23 mouse cellular contexts compared by ENCODE assay signal in the genomic region with DNA sequence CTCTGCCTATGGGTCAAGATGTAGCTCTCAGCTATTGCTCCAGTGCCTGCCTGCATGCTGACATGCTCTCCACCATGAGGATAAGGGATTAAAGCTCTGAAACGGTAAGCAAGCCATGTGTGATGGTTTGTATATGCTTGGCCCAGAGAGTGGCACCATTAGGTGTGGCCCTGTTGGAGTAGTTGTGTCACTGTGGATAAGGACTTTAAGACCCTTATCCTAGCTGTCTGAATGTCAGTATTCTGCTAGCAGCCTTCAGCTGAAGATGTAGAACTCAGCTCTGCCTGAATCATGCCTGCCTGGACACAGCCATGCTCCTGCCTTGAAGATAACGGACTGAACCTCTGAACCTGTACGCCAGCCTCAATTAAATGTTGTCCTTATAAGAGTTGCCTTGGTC. TPM values are rescaled to one million over a fixed set of nuclear protein-coding genes. Genes with fewer than 3 reads are reported as not detected.
DNase-seq lines count a peak whose midpoint lies in the region; ATAC-seq and TF ChIP-seq lines count a peak whose summit lies in the region.
"Had no signal": no experiment of that assay in that cellular context is flagged by ENCODE, and none has a peak within 500 bp of the region (broad histone marks: within the 10 kb centered on the region; RNA-seq: fewer than 3 reads in every experiment).

No protein-coding gene starts in this region.

- peaks cover 17% of the 10 kb centered on the region; the same call in 1 of the 2 replicates for H3K27me3 ChIP-seq in liver, embryonic 12.5 days (replicated peaks)
- H3K27me3 ChIP-seq in liver, postnatal 0 days (ENCODE audit: insufficient read depth, low read length) = no peaks in the 10 kb centered on the region
- no peaks in the 10 kb centered on the region for H3K27me3 ChIP-seq in liver, embryonic 13.5 days
- no peaks in the 10 kb centered on the region for H3K27me3 ChIP-seq in liver, embryonic 14.5 days (ENCODE audit: control insufficient read depth, insufficient read depth, low read length)
- H3K27me3 ChIP-seq: embryonic facial prominence, embryonic 13.5 days; embryonic facial prominence, embryonic 15.5 days; forebrain, embryonic 12.5 days had no signal

- no peaks in the 10 kb centered on the region for H3K36me3 ChIP-seq in liver, embryonic 12.5 days
- no peaks in the 10 kb centered on the region for H3K36me3 ChIP-seq in liver, postnatal 0 days (replicated peaks; ENCODE audit: insufficient read depth, low read length)
- no peaks in the 10 kb centered on the region for H3K36me3 ChIP-seq in liver, embryonic 13.5 days
- H3K36me3 ChIP-seq in liver, embryonic 14.5 days (replicated peaks; ENCODE audit: control insufficient read depth, insufficient read depth, low read depth) = no peaks in the 10 kb centered on the region
- H3K36me3 ChIP-seq: embryonic facial prominence, embryonic 13.5 days; embryonic facial prominence, embryonic 15.5 days; forebrain, embryonic 10.5 days; forebrain, embryonic 12.5 days had no signal

- H3K4me2 ChIP-seq in liver, embryonic 12.5 days = no peak overlapping the region
- H3K4me2 ChIP-seq in liver, postnatal 0 days (ENCODE audit: low read depth, low read length) = no peak overlapping the region
- H3K4me2 ChIP-seq in liver, embryonic 13.5 days = no peak overlapping the region
- H3K4me2 ChIP-seq in liver, embryonic 14.5 days (ENCODE audit: low read depth) = no peak overlapping the region
- H3K4me2 ChIP-seq: embryonic facial prominence, embryonic 13.5 days; embryonic facial prominence, embryonic 15.5 days; forebrain, embryonic 12.5 days had no signal

- H3K27ac ChIP-seq in liver, embryonic 12.5 days = no peak overlapping the region
- no peak overlapping the region for H3K27ac ChIP-seq in liver, postnatal 0 days (ENCODE audit: low read depth)
- H3K27ac ChIP-seq in liver, embryonic 13.5 days = no peak overlapping the region
- H3K27ac ChIP-seq in liver, embryonic 14.5 days = no peak overlapping the region
- H3K27ac ChIP-seq: embryonic facial prominence, embryonic 13.5 days; embryonic facial prominence, embryonic 15.5 days; forebrain, embryonic 10.5 days; forebrain, embryonic 12.5 days had no signal

- 70% methylated on average over 3 of the region's 3 CpGs for WGBS in liver, embryonic 12.5 days (ENCODE audit: insufficient replicate concordance)
- WGBS in liver, postnatal 0 days (ENCODE audit: insufficient replicate concordance) = 84% methylated on average over 3 of the region's 3 CpGs
- 62% methylated on average over 3 of the region's 3 CpGs for WGBS in liver, embryonic 13.5 days (ENCODE audit: insufficient replicate concordance)
- 54% methylated on average over 3 of the region's 3 CpGs for WGBS in liver, embryonic 14.5 days (ENCODE audit: insufficient replicate concordance)

- no peak for DNase-seq in liver, postnatal 0 days
- no peak for DNase-seq in liver, embryonic 13.5 days
- DNase-seq in liver, embryonic 14.5 days (ENCODE audit: low read depth in 3 of 3, low spot score in 3 of 3) = no peak
- DNase-seq in neural tube, embryonic 10.5 days (ENCODE audit: extremely low spot score, low spot score) = no peak
- DNase-seq: adrenal gland, adult 2 months; adrenal gland, postnatal 10 days; adrenal gland, postnatal 25 days; cerebellum, adult 11 months; cerebellum, adult 18-20 months; cerebellum, adult 8-10 months; cerebellum, adult 9-11 months; cerebellum, postnatal 14 days; cerebellum, postnatal 36 days; embryo, embryonic 11 days had no signal

- TF ChIP-seq CTCF in liver, postnatal 0 days (IDR thresholded peaks at IDR 0.05; ENCODE audit: low read depth) = no peak
- TF ChIP-seq CTCF in liver, embryonic 14.5 days (IDR thresholded peaks at IDR 0.05; ENCODE audit: low read depth) = no peak

- ATAC-seq in liver, embryonic 12.5 days = peak; percentile 57
- ATAC-seq in liver, postnatal 0 days = no peak
- peak; percentile 60; the same call in 1 of the 2 replicates for ATAC-seq in liver, embryonic 13.5 days (ENCODE audit: low read depth)
- ATAC-seq in liver, embryonic 14.5 days (ENCODE audit: insufficient read depth) = peak; percentile 50; the same call in 1 of the 2 replicates
- ATAC-seq: forebrain, embryonic 14.5 days; forebrain, embryonic 16.5 days had no signal

- H3K4me1 ChIP-seq in liver, embryonic 12.5 days = peaks cover 19% of the 10 kb centered on the region
- H3K4me1 ChIP-seq in liver, postnatal 0 days (ENCODE audit: insufficient read depth) = peaks cover 8% of the 10 kb centered on the region
- H3K4me1 ChIP-seq in liver, embryonic 13.5 days (replicated peaks) = peaks cover 34% of the 10 kb centered on the region
- peaks cover 0 to 13% of the 10 kb centered on the region in 2 experiments; a peak in 2 of 4 replicates for H3K4me1 ChIP-seq in liver, embryonic 14.5 days (replicated peaks; ENCODE audit: control insufficient read depth in 2 of 2, insufficient read depth in 2 of 2, low read length in 1 of 2)
- H3K4me1 ChIP-seq: embryonic facial prominence, embryonic 13.5 days; embryonic facial prominence, embryonic 15.5 days had no signal

- no peaks in the 10 kb centered on the region for H3K9me3 ChIP-seq in liver, embryonic 12.5 days (replicated peaks)
- H3K9me3 ChIP-seq in liver, postnatal 0 days (ENCODE audit: low read length) = no peaks in the 10 kb centered on the region
- H3K9me3 ChIP-seq in liver, embryonic 13.5 days (replicated peaks) = no peaks in the 10 kb centered on the region
- no peaks in the 10 kb centered on the region for H3K9me3 ChIP-seq in liver, embryonic 14.5 days (ENCODE audit: control insufficient read depth, low read length)
- H3K9me3 ChIP-seq: embryonic facial prominence, embryonic 13.5 days; embryonic facial prominence, embryonic 15.5 days; forebrain, embryonic 10.5 days; forebrain, embryonic 12.5 days had no signal

- H3K4me3 ChIP-seq in liver, embryonic 12.5 days = no peak overlapping the region
- no peak overlapping the region for H3K4me3 ChIP-seq in liver, postnatal 0 days (ENCODE audit: low read depth, low read length)
- H3K4me3 ChIP-seq in liver, embryonic 13.5 days (replicated peaks) = no peak overlapping the region
- no peak overlapping the region for H3K4me3 ChIP-seq in liver, embryonic 14.5 days (ENCODE audit: insufficient read depth in 1 of 2, low read depth in 2 of 2, low read length in 2 of 2)
- H3K4me3 ChIP-seq: embryonic facial prominence, embryonic 13.5 days; embryonic facial prominence, embryonic 15.5 days; erythroblast, embryonic 14.5 days; forebrain, embryonic 10.5 days; forebrain, embryonic 12.5 days had no signal

- H3K9ac ChIP-seq in liver, embryonic 12.5 days = no peak overlapping the region
- H3K9ac ChIP-seq in liver, postnatal 0 days (replicated peaks) = no peak overlapping the region
- H3K9ac ChIP-seq in liver, embryonic 13.5 days = no peak overlapping the region
- H3K9ac ChIP-seq in liver, embryonic 14.5 days (replicated peaks) = no peak overlapping the region
- H3K9ac ChIP-seq: embryonic facial prominence, embryonic 13.5 days; embryonic facial prominence, embryonic 15.5 days; forebrain, embryonic 12.5 days had no signal

- no peak for TF ChIP-seq EP300 in liver, postnatal 0 days (IDR thresholded peaks at IDR 0.05; ENCODE audit: low read depth)
- TF ChIP-seq EP300 in liver, embryonic 14.5 days (IDR thresholded peaks at IDR 0.05; ENCODE audit: low read depth) = no peak

RNA-seq across cellular contexts. Expression of a gene that starts 15.4 kb away (rescaled TPM):
- 1.4 and 1.5 TPM in 2 replicates for polyA plus RNA-seq in liver, embryonic 12.5 days (2016; fragmentation: Nextera tagmentation; extraction: Ambion mirVana)
- 18.8 and 19.3 TPM in 2 replicates for polyA plus RNA-seq in liver, postnatal 0 days (2015; fragmentation: Nextera tagmentation; extraction: Ambion mirVana)
- polyA plus RNA-seq in liver, embryonic 13.5 days (2015; fragmentation: Nextera tagmentation; extraction: Ambion mirVana) = 1.8 and 2.4 TPM in 2 replicates
- 1.3 TPM in 2 replicates for polyA plus RNA-seq in liver, embryonic 14.5 days (2012; rRNA removed)
- polyA plus RNA-seq in liver, embryonic 14.5 days (2014; fragmentation: Nextera tagmentation; extraction: Ambion mirVana) = 2.7 and 3.7 TPM in 2 replicates
- polyA plus RNA-seq: erythroblast, embryonic 14.5 days; forebrain, embryonic 10.5 days had no signal

RNA-seq across cellular contexts. Expression of a gene that starts 26.7 kb away (rescaled TPM):
- polyA plus RNA-seq in liver, embryonic 12.5 days (2016; fragmentation: Nextera tagmentation; extraction: Ambion mirVana) = 0.37 and 1.1 TPM in 2 replicates
- polyA plus RNA-seq in liver, postnatal 0 days (2015; fragmentation: Nextera tagmentation; extraction: Ambion mirVana) = 0.14 TPM in 1 of 2 replicates, not detected in the other
- 1.6 and 1.9 TPM in 2 replicates for polyA plus RNA-seq in liver, embryonic 13.5 days (2015; fragmentation: Nextera tagmentation; extraction: Ambion mirVana)
- 0.02 and 0.03 TPM in 2 replicates for polyA plus RNA-seq in liver, embryonic 14.5 days (2012; rRNA removed)
- not detected in 2 replicates for polyA plus RNA-seq in liver, embryonic 14.5 days (2014; fragmentation: Nextera tagmentation; extraction: Ambion mirVana)
- polyA plus RNA-seq: erythroblast, embryonic 14.5 days; forebrain, embryonic 16.5 days had no signal

RNA-seq across cellular contexts. Expression of a gene that starts 55.5 kb away (rescaled TPM):
- 0.07 and 0.12 TPM in 2 replicates for polyA plus RNA-seq in liver, embryonic 12.5 days (2016; fragmentation: Nextera tagmentation; extraction: Ambion mirVana)
- polyA plus RNA-seq in liver, postnatal 0 days (2015; fragmentation: Nextera tagmentation; extraction: Ambion mirVana) = 0.26 TPM in 2 replicates
- 0.08 and 0.12 TPM in 2 replicates for polyA plus RNA-seq in liver, embryonic 13.5 days (2015; fragmentation: Nextera tagmentation; extraction: Ambion mirVana)
- 0.08 and 0.09 TPM in 2 replicates for polyA plus RNA-seq in liver, embryonic 14.5 days (2012; rRNA removed)
- not detected in 2 replicates for polyA plus RNA-seq in liver, embryonic 14.5 days (2014; fragmentation: Nextera tagmentation; extraction: Ambion mirVana)
- polyA plus RNA-seq: embryonic facial prominence, embryonic 11.5 days; embryonic facial prominence, embryonic 13.5 days; erythroblast, embryonic 14.5 days; forebrain, embryonic 10.5 days; forebrain, embryonic 12.5 days; forebrain, embryonic 16.5 days had no signal
